7 mouse cellular contexts compared by ENCODE assay signal in the genomic region with DNA sequence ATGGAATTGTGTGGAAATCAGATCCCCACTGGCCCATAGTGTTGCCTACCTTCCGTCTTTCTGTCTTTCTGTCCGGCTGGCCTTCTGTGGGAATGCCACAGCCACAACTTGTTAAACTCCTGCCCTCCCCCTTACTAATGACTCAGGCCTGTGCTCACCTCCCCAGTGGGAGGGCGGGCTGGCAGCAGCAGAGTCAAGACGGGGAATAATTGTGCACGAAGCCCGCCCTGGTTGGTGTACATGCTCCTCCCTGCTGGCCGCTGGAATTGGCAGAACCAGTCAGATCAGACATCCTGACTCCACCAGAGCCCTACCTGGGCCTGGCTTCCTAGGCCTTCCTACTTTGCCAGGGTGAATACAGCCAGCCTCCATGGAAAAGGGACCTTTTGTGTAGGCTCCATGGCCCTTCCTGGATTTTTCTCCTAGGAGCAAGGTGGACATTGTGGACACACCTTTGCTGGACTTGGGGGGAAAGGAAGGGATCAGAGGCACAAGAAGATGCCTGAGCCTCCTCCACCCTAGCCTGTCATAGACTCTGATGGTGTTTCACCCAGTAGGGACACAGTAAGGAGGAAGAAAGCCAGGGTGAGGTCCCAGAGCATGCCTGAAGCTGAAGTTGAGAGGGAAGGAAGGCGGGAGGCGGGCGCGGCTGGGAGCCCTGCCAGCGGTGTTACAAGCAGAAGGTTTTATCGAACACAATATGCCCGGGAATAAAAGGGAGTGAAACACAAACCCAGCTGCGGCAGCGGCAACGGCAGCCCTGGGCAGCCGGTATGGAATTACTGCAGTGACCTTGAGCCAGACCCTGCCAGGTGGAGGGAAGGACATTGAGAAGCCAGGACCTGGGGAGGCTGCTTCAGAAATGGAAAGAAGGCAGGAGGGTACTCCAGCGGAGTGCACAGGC. TPM values are rescaled to one million over a fixed set of nuclear protein-coding genes. Genes with fewer than 3 reads are reported as not detected.
A peak's percentile ranks its signal among the peaks of the same experiment; 100 is the strongest.
DNase-seq lines count a peak whose midpoint lies in the region; ATAC-seq and TF ChIP-seq lines count a peak whose summit lies in the region.

No protein-coding gene starts in this region.

- H3K4me1 ChIP-seq in heart, embryonic 12.5 days (replicated peaks): peaks cover 52% of the 10 kb centered on the region
- peaks cover 53% of the 10 kb centered on the region for H3K4me1 ChIP-seq in kidney, embryonic 16.5 days (ENCODE audit: insufficient read depth, low read length)
- H3K4me1 ChIP-seq in limb, embryonic 14.5 days (ENCODE audit: control insufficient read depth, insufficient read depth, low read length): peaks cover 31% of the 10 kb centered on the region

- peak overlapping the region; percentile 90 for H3K27ac ChIP-seq in heart, embryonic 12.5 days (ENCODE audit: poor library complexity, severe bottlenecking)
- H3K27ac ChIP-seq in kidney, embryonic 16.5 days (ENCODE audit: low read length): peak overlapping the region; percentile 94
- H3K27ac ChIP-seq in limb, embryonic 14.5 days (replicated peaks; ENCODE audit: low read depth, low read length): peak overlapping the region; percentile 71; the same call in 1 of the 2 replicates

- H3K4me3 ChIP-seq in heart, embryonic 12.5 days: peak overlapping the region; percentile 54
- peak overlapping the region; percentile 51 for H3K4me3 ChIP-seq in kidney, embryonic 16.5 days (ENCODE audit: low read length)
- peak overlapping the region; percentile 39 for H3K4me3 ChIP-seq in limb, embryonic 14.5 days (replicated peaks; ENCODE audit: low read length)

- no peaks in the 10 kb centered on the region for H3K9me3 ChIP-seq in heart, embryonic 12.5 days (replicated peaks)
- H3K9me3 ChIP-seq in kidney, embryonic 16.5 days (ENCODE audit: low read length): no peaks in the 10 kb centered on the region
- no peaks in the 10 kb centered on the region for H3K9me3 ChIP-seq in limb, embryonic 14.5 days (ENCODE audit: control insufficient read depth, low read length)

- peaks cover 15% of the 10 kb centered on the region for H3K36me3 ChIP-seq in heart, embryonic 12.5 days
- peaks cover 4% of the 10 kb centered on the region; the same call in 1 of the 2 replicates for H3K36me3 ChIP-seq in kidney, embryonic 16.5 days (ENCODE audit: insufficient read depth, low read length)
- no peaks in the 10 kb centered on the region for H3K36me3 ChIP-seq in limb, embryonic 14.5 days (ENCODE audit: control insufficient read depth, insufficient read depth, low read length)

- no peak; the same call in 1 of the 2 replicates for ATAC-seq in heart, embryonic 12.5 days (ENCODE audit: insufficient number of reproducible peaks, low FRiP score)
- ATAC-seq in kidney, embryonic 16.5 days (ENCODE audit: low FRiP score, low TSS enrichment): peak; percentile 54
- peak; percentile 13; the same call in 1 of the 2 replicates for ATAC-seq in limb, embryonic 14.5 days (ENCODE audit: low FRiP score, low read depth)

- 20% methylated on average over 19 of the region's 19 CpGs for WGBS in heart, embryonic 12.5 days
- 18% methylated on average over 18 of the region's 19 CpGs for WGBS in kidney, embryonic 16.5 days
- whole genome bisulfite sequencing in limb, embryonic 14.5 days: 8% methylated on average over 19 of the region's 19 CpGs

- 0 out of 2 replicates have a peak, but pooled peaks have one; percentile 6 for TF ChIP-seq POLR2A in limb, embryonic 14.5 days (IDR thresholded peaks at IDR 0.05; ENCODE audit: borderline replicate concordance, extremely low read depth, insufficient read depth, insufficient read length)

- DNase-seq in adrenal gland, adult 2 months: peak; percentile 88
- peak; percentile 71 to 81 for DNase-seq in cerebellum, postnatal 10 days
- DNase-seq in limb, embryonic 14.5 days (ENCODE audit: low spot score): peak; percentile 45
- peak; percentile 69 for DNase-seq in ovary, postnatal 36 days (ENCODE audit: low spot score)
- no peak for DNase-seq in liver

- peak overlapping the region; percentile 73 for H3K9ac ChIP-seq in heart, embryonic 12.5 days
- peak overlapping the region; percentile 72 for H3K9ac ChIP-seq in kidney, embryonic 16.5 days (replicated peaks; ENCODE audit: low read length)
- H3K9ac ChIP-seq in limb, embryonic 14.5 days (ENCODE audit: low read depth, low read length, severe bottlenecking): peak overlapping the region; percentile 12; the same call in 1 of the 2 replicates

- peak overlapping the region; percentile 78 for H3K4me2 ChIP-seq in heart, embryonic 12.5 days
- H3K4me2 ChIP-seq in kidney, embryonic 16.5 days (replicated peaks; ENCODE audit: low read depth, low read length): peak overlapping the region; percentile 56
- peak overlapping the region; percentile 79 for H3K4me2 ChIP-seq in limb, embryonic 14.5 days (replicated peaks; ENCODE audit: low read depth, low read length, severe bottlenecking)

- H3K27me3 ChIP-seq in heart, embryonic 12.5 days (replicated peaks): peaks cover 22% of the 10 kb centered on the region; the same call in 1 of the 2 replicates
- H3K27me3 ChIP-seq in kidney, embryonic 16.5 days (ENCODE audit: insufficient read depth, low read length): no peaks in the 10 kb centered on the region
- H3K27me3 ChIP-seq in limb, embryonic 14.5 days (ENCODE audit: control insufficient read depth, insufficient read depth, low read length): no peaks in the 10 kb centered on the region

RNA-seq across cellular contexts. Expression of gene Epn3, which starts 1.4 kb away (rescaled TPM):
- 10 to 100 TPM; 23.3 to 40.4 TPM for total RNA-seq in adrenal gland, adult 2 months (2021)
- 23.0 and 25.5 TPM in 2 replicates for polyA plus RNA-seq in adrenal gland, adult 2 months (2012; rRNA removed)
- polyA plus RNA-seq in heart, embryonic 12.5 days (2016; fragmentation: Nextera tagmentation; extraction: Ambion mirVana): 14.4 and 14.5 TPM in 2 replicates
- polyA plus RNA-seq in kidney, embryonic 16.5 days (2015; fragmentation: Nextera tagmentation; extraction: Ambion mirVana): 23.4 and 28.2 TPM in 2 replicates
- polyA plus RNA-seq in limb, embryonic 14.5 days (2012; rRNA removed): 3.0 and 3.6 TPM in 2 replicates
- 3.5 and 4.3 TPM in 2 replicates for polyA plus RNA-seq in limb, embryonic 14.5 days (2014; fragmentation: Nextera tagmentation; extraction: Ambion mirVana)

RNA-seq across cellular contexts. Expression of gene Spata20, which starts 12.4 kb away (rescaled TPM):
- total RNA-seq in adrenal gland, adult 2 months (2021): not detected
- not detected in 2 replicates for polyA plus RNA-seq in adrenal gland, adult 2 months (2012; rRNA removed)
- not detected in 2 replicates for polyA plus RNA-seq in heart, embryonic 12.5 days (2016; fragmentation: Nextera tagmentation; extraction: Ambion mirVana)
- 0.19 and 0.37 TPM in 2 replicates for polyA plus RNA-seq in kidney, embryonic 16.5 days (2015; fragmentation: Nextera tagmentation; extraction: Ambion mirVana)
- 0.16 and 0.29 TPM in 2 replicates for polyA plus RNA-seq in limb, embryonic 14.5 days (2012; rRNA removed)
- polyA plus RNA-seq in limb, embryonic 14.5 days (2014; fragmentation: Nextera tagmentation; extraction: Ambion mirVana): 0.14 and 0.33 TPM in 2 replicates

RNA-seq across cellular contexts. Expression of gene Mycbpap, which starts 23.2 kb away (rescaled TPM):
- 1 to 10 TPM; 3.8 to 6.7 TPM for total RNA-seq in adrenal gland, adult 2 months (2021)
- 0.49 and 0.84 TPM in 2 replicates for polyA plus RNA-seq in adrenal gland, adult 2 months (2012; rRNA removed)
- 9.1 and 11.5 TPM in 2 replicates for polyA plus RNA-seq in heart, embryonic 12.5 days (2016; fragmentation: Nextera tagmentation; extraction: Ambion mirVana)
- polyA plus RNA-seq in kidney, embryonic 16.5 days (2015; fragmentation: Nextera tagmentation; extraction: Ambion mirVana): 4.3 and 5.1 TPM in 2 replicates
- 2.5 and 2.6 TPM in 2 replicates for polyA plus RNA-seq in limb, embryonic 14.5 days (2012; rRNA removed)
- polyA plus RNA-seq in limb, embryonic 14.5 days (2014; fragmentation: Nextera tagmentation; extraction: Ambion mirVana): 1.2 and 1.5 TPM in 2 replicates

RNA-seq across cellular contexts. Expression of gene Cacna1g, which starts 24.3 kb away (rescaled TPM):
- total RNA-seq in adrenal gland, adult 2 months (2021): under 1 TPM; 0.61 to 0.69 TPM
- 2.7 and 3.5 TPM in 2 replicates for polyA plus RNA-seq in adrenal gland, adult 2 months (2012; rRNA removed)
- polyA plus RNA-seq in heart, embryonic 12.5 days (2016; fragmentation: Nextera tagmentation; extraction: Ambion mirVana): 1.9 and 2.7 TPM in 2 replicates
- 10.2 and 10.3 TPM in 2 replicates for polyA plus RNA-seq in kidney, embryonic 16.5 days (2015; fragmentation: Nextera tagmentation; extraction: Ambion mirVana)
- polyA plus RNA-seq in limb, embryonic 14.5 days (2012; rRNA removed): 449 and 693 TPM in 2 replicates
- 49.0 and 59.3 TPM in 2 replicates for polyA plus RNA-seq in limb, embryonic 14.5 days (2014; fragmentation: Nextera tagmentation; extraction: Ambion mirVana)

RNA-seq across cellular contexts. Expression of gene Rsad1, which starts 50.7 kb away (rescaled TPM):
- total RNA-seq in adrenal gland, adult 2 months (2021): 10 to 100 TPM in 1 of 2 experiments, 1 to 10 TPM in 1; 8.4 to 13.4 TPM
- polyA plus RNA-seq in adrenal gland, adult 2 months (2012; rRNA removed): 25.8 and 27.0 TPM in 2 replicates
- 5.1 and 5.5 TPM in 2 replicates for polyA plus RNA-seq in heart, embryonic 12.5 days (2016; fragmentation: Nextera tagmentation; extraction: Ambion mirVana)
- 4.3 and 6.1 TPM in 2 replicates for polyA plus RNA-seq in kidney, embryonic 16.5 days (2015; fragmentation: Nextera tagmentation; extraction: Ambion mirVana)
- polyA plus RNA-seq in limb, embryonic 14.5 days (2012; rRNA removed): 11.5 and 12.9 TPM in 2 replicates
- 2.2 and 3.9 TPM in 2 replicates for polyA plus RNA-seq in limb, embryonic 14.5 days (2014; fragmentation: Nextera tagmentation; extraction: Ambion mirVana)

Comparison
In these comparisons a context has a peak if more than half of its experiments do, and no peak if none do; other contexts are left out.
1. H3K9ac ChIP-seq: peak in every context shown above with its lines; median percentile 73 in heart, embryonic 12.5 days; 72 in kidney, embryonic 16.5 days; 12 in limb, embryonic 14.5 days.